Mouse (Mus musculus): ENCODE results near the gene Serpinb12. TPM values are rescaled to one million over a fixed set of nuclear protein-coding genes. Genes with fewer than 3 reads are reported as not detected.
"Not testable (repeated sequence)": the region's sequence is repeated elsewhere in the genome, so short reads cannot be mapped to it uniquely, and the experiment has no call there.

Gene Serpinb12
- not detected for total RNA-seq (2021)
- long read RNA-seq, experiment 1, partial matches to known transcripts = 0 of 1 reads
- long read RNA-seq, experiment 1, other reads (novel, unspliced or antisense) = 0 of 1 reads
- long read RNA-seq, experiment 2 = 0 reads

DNA sequence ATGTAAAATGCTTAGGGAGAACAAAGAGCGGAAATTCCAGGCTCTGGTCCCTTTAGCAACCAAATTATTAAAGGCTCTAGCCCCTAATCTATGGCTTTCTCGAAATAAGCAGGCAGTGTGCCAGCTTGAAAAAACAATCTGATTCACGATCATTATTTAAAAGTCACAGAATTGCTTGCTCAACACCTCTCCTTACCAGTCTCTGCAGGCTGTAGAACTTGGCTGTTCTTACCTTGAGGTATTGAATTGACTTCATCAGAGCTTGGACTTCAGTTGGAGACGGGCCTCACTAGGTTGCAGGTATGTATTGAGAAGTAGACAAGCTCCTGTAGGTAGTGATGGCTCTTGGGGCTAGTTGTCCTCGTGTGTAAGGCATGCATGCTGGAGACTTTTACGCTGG lies at the start of gene Serpinb12:
Serpinb12 (plus strand) TSS at position 185 of the 400 bp plus-strand sequence.
- DNase-seq = no peak
- intact Hi-C loops (cut with DNase I) = no loop called here

DNA sequence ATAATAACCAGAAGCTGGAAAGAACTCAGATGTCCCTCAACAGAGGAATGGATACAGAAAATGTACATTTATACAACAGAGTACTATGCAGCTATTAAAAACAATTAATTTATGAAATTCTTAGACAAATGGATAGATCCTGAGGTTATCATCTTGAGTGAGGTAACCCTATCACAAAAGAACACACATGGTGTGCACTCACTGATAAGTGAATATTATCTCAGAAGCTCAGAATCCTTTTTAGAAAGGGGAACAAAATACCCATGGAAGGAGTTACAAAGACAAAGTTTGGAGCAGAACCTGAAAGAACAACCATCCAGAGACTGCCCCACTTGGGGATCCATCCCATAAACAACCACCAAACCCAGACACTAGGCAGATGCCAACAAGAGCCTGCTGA lies 39.1 kb upstream of the Serpinb12 start:
- DNase-seq; intact Hi-C loops (cut with DNase I): not testable (repeated sequence)

DNA sequence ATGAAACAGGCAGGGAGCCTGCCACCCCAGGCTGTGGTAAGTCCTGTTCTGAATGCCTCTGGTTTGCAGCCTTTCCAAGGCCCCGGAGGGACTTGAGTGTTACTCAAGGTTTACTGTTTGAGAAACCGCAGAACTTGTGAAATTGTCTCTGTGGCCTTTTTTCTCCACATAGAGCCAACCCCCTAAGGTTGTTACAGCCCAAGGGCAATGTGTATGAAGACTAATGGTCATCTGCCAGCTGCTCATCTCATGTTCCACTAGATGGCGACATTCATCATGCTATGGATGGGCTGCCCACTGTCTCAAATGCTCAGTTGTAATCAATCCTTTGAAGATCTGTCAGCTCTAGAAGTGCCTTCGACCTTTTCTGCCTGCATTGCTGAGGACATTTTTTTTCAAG lies 32.8 kb upstream of the Serpinb12 start:
- intact Hi-C loops (cut with DNase I) = loop anchor here (5.0 kb wide), 1 partner anchor 581 kb away; no protein-coding TSS in a partner anchor
- DNase-seq = peak; percentile 6 to 18

DNA sequence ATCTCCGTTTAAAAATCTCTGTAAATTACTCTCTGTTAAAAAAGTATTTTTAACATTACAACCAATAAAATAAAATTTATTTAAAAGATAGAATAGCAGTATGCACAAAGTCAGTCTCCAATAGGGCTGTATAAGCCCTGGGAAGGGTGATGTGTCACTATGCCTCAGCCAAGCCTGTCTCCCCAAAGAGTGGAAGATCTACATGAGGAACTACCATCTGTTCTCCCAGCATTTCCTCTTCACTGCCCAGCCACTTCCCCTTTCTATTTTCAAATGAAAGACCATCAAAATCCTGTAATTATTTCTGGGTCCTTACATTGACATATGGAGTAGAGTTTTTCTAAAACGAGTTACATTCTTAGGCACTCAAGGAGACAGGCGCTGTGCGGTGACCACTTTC lies 2.3 kb upstream of the Serpinb12 start:
- no peak for DNase-seq
- intact Hi-C loops (cut with DNase I) = no loop called here

DNA sequence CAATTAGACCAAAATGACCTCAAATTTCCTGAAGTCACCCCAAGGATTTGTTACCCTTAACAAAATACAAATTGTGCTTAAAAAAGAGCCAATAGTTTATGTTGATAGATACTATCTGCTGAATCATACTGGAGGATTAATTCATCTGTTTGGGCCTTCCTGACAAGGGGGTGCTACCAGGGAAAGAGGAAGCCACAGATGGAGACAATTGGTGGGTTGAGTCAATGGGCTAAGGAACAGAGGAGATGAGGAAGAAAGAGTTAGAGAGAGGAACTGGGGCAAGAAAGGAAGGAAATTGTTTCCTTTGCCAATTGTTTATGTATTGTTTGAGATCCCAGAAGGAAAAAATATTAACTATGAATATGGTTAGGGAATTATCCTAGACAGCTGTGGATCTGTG lies 591 bp upstream of the Serpinb12 start:
- intact Hi-C loops (cut with DNase I) = no loop called here
- DNase-seq = no peak

DNA sequence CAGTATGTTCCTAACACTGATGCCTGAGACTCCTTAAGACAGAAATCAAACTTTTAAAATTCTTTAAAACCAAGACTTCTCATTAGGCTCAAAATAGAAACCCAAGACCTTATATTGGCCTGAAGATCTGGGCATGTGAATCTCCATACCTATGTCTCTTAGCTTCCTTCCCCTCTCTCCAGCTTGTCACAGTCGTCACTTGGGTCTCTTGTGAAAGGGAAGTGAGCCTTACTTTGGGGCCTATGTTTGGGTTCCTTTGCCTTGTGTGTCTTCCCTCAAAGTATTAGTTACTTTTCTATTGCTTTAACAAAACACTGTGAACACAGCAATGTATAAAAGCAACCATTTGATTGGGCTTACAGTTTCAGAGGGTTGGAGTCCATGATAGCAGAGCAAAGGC lies 13.0 kb downstream of the Serpinb12 start:
- no peak for DNase-seq
- intact Hi-C loops (cut with DNase I) = no loop called here

DNA sequence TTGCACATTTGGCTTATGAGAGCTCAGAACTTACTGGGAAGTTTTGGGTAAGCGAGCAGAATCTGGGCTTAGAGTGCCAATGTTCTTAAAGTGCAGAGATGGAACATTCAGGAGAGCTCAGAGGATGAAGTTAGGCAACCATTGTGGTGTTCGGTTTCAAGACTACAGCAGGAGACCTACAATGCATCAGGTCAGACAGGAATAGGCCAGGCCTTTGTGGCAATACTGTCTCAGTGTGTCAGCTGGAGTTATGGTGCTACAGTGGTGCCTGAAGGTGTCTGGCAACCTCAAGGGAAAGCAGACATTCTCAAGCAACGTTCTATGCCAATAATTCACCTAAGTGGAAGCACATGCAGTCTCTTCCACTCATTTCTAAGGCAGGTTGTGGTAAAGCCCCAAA lies 25.7 kb downstream of the Serpinb12 start:
- intact Hi-C loops (cut with DNase I) = no loop called here
- DNase-seq = no peak

DNA sequence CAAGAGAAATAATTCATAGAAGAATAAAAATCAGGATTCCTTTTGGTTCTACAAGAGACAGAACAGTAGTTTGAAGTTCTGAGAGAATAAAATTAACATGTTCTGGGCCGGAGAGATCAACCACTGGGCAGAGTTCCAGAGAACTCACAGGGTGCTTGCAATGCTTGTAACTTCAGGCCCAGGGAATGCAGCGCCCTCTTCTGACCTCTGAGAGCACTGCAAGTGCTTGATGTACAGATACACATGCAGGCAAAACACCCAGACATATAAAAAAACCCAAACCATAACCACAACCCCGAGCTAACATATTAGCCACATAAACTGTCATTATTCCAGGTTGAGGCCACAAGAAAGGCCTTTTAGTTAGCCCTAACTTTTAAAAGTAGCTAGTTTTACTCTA lies 26.8 kb downstream of the Serpinb12 start:
- DNase-seq = no peak
- intact Hi-C loops (cut with DNase I) = no loop called here

DNA sequence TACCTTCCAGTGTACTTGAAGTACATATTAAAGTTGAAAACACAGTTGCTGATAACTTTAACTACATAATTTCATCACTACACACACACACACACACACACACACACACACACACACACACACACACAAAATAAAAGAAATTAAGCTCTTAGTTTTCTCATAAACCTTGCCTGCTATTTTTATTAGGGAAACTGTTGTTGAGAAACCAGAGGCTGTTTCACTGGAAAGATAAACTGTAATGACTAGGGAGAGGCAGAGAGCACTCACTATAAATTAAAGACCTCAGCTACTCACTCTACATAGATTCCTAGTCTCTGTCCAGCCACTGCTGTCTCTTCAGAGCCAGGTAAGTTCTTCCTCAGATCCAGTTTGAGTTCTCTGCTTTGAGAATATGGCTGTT lies 46.4 kb downstream of the Serpinb12 start, which contains the start of gene Serpinb13:
Serpinb13 (plus strand) TSS at position 301 of the 400 bp plus-strand sequence.
- intact Hi-C loops (cut with DNase I) = no loop called here
- no peak for DNase-seq

DNA sequence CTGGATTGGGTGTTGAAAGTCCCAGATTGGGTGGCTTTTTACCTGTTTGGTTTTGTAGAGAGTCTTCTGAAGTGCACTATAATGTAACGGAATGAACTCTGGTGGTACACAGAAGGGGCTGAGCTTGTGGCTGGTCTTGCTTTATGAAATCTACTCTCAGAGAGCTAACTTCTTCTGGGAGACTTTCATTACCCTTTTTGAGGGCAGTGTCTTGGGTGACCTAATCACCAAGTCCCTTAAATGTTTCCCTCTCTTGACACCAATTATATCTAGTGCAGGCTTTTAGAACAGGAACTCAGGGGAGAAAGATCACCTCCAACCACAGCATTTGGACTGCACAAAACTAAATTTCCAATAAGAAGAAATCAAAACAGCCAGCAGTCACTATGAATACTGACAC lies 48.8 kb downstream of the Serpinb12 start:
- intact Hi-C loops (cut with DNase I) = no loop called here
- DNase-seq = no peak

DNA sequence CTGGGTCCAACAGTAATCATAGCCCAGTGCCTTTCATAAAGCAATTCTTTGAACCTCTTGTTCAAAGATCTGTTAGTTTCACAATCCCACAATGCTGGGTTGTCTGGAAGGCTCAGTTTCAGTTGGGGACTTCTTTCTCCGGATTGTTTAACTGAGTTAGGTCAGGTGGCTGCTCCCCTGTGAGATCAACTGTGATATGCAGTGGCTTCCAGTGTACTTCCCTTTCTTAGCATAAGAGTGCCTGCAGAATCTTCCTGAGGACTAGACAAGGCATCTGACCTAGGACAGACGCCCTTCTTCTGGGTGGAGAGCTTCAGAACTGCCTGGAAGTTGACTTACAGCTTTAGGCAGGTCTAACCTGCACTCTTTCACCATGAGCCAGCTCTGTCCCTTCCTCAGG lies 49.6 kb downstream of the Serpinb12 start:
- no peak for DNase-seq
- intact Hi-C loops (cut with DNase I) = no loop called here

DNA sequence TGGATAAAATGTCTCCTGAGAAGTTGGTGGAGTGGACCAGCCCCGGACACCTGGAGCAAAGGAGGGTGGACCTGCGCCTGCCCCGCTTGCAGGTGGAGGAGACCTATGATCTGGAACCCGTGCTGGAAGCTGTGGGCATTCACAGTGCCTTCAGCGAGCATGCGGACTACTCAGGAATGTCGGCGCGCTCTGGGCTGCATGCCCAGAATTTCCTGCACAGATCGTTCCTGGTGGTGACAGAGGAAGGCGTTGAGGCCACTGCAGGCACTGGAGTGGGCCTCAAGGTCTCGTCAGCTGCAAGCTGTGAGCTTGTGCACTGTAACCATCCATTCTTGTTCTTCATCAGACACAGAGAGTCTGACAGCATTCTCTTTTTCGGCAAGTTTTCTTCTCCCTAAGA lies 66.2 kb downstream of the Serpinb12 start:
- intact Hi-C loops (cut with DNase I) = no loop called here
- peak; percentile 35 to 48 for DNase-seq

DNA sequence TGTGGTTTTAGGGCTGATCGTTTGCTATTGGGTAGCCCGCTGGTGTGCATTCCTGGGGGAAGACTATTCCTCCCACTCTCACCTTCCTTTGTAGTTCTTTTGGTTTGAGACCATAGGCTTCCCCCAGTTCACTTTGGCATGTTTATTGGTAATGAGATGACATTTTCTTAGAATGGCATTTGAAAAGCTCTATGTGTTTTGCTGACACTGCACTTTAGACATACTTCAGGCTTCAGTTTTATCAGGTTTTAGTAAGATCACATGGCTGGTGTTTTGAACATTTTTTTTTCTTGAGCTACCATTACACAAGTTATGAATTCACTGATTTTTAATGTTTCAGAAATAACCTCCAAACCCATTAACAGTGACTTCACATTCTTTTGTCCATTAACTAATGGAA lies 67.5 kb downstream of the Serpinb12 start:
- no peak for DNase-seq
- intact Hi-C loops (cut with DNase I) = no loop called here

DNA sequence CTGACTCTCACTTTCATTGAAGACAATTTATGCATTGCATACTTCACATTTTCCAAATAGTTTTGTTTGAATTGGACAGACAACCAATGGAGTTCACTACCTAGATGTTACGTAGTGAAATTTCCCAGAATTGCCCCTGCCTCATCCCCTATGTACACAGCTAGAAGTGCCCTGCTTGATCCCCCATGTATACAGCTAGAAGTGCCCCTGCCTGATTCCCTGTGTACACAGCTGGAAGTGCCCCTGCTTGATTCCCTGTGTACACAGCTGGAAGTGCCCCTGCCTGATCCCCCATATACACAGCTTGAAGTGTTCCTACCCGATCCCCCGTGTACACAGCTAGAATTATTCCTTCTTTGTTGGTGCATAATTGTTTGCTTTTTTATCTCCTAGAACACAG lies 72.1 kb downstream of the Serpinb12 start:
- intact Hi-C loops (cut with DNase I) = no loop called here
- no peak for DNase-seq

Other genes with a start within 250 kb of the Serpinb12 start
- 1 to 10 TPM; 5.6 to 7.0 TPM for gene Bcl2, start 220.2 kb upstream of the Serpinb12 start, total RNA-seq (2021)
- 1 to 10 TPM; 6.2 to 9.0 TPM for gene Kdsr, start 174.7 kb upstream of the Serpinb12 start, total RNA-seq (2021)
- 10 to 100 TPM; 36.0 to 39.4 TPM for gene Vps4b, start 137.7 kb upstream of the Serpinb12 start, total RNA-seq (2021)
- gene Serpinb5, start 73.3 kb upstream of the Serpinb12 start, total RNA-seq (2021) = under 1 TPM in 1 of 2 experiments, not detected in 1; 0.07 TPM
- not detected for gene Serpinb13, start 46.5 kb downstream of the Serpinb12 start, total RNA-seq (2021)
- not detected for gene Serpinb3a, start 117.9 kb downstream of the Serpinb12 start, total RNA-seq (2021)
- gene Serpinb3d, start 149.1 kb downstream of the Serpinb12 start, total RNA-seq (2021) = not detected

Measured in heart, postnatal 14 days (tissue).